Mouse (Mus musculus) E14TG2a.4 (cell line): ENCODE measurements around the gene Rgs10.

Experiments used
- CTCF ChIP-seq: conservative IDR thresholded peaks from 2 replicates; pipeline ENCODE4 v1.5.1; 2014; ENCODE audit warnings: low read length
- NANOG ChIP-seq: IDR thresholded peaks from 2 replicates; pipeline ENCODE4 v1.6.1; 2014; ENCODE audit warnings: borderline replicate concordance, low read length, mixed read lengths

DNA sequence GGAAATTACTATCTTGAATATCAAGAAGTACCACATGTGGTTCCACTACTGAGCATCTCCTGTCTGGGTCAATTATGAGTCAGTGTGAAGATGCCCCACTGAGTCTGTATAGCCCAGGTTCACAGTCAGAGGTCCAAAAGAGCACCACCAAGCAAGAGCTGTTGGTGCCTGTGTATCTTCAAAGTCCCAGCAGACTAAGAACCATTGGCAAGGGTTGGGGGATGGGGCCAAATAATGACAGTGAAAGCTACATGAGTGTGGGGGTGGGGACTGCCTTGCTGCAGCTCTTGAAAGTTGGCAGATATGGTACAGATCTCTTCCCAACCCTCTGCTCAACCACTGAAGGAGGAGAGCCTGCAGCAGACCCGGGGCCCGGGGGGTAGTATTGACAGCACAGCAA lies 72.0 kb downstream of the Rgs10 start:
- no peak for TF ChIP-seq CTCF
- TF ChIP-seq NANOG: no peak
